Mouse (Mus musculus) T-helper 17 cell (primary cell): ENCODE measurements around the gene Dag1.

ENCODE experiments used
- in situ Hi-C, 2 experiments: fragments of 300-600 bp; cut with MboI, MseI; formaldehyde crosslinking; loops; 1 replicate in 1 of 2; 2 replicates in 1 of 2; pipeline ENCODE4 v1.15.1; 2025; ENCODE audit warnings: high pct_unique_total_duplicates in 2 of 2

The Dag1 gene

DNA sequence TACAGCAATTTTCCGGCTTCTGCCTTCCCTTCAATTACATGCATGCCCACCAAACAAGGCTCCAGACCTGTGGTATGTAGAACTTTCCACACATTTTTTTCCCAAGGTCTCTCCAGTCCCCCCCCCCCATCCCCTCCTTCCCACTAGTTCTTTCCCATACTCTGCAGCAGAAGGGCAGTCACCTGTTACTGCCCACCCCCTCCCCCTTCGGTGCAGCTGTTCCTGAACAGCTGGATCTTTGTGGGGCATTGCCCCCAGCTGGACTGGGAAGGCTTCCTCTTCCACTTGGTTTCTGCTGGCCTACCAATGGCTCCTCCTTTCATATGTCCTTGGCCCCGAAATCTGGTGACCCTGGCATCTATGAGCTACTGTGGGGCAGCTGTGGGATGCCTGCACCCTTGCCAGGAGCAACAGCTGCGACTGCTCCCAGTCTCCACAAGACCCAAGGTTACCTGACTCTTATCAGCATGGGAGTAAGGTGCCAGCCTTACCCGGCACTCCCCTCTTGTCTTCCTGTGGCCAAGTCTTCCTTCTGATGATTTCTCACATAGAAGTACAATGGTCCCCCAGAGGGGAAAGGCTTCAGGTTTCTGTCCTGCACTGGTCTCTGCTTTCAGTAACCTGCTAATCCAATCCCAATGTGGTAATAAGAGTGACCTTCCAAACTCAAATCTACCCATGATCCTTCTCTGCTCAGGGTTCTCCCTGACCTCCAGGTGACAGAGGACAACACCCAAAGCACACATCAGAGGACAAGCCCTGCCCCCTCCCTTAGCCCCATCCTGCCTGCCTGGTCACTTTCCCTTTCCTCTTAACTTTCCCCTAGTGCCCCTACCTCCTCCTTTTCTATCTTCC lies 10.9 kb upstream of the Dag1 start:
- in situ Hi-C loops, result loop anchor here in 1 of 2 experiments (5.0 kb wide), 1 partner anchor 67 kb away; no protein-coding TSS in a partner anchor

GRCm38 (mm10) chr9:108273485-108273884 lies 9.7 kb upstream of the Dag1 start:
- in situ Hi-C loops, result loop anchor here in 1 of 2 experiments (5.0 kb wide), 1 partner anchor 66 kb away; no protein-coding TSS in a partner anchor

DNA sequence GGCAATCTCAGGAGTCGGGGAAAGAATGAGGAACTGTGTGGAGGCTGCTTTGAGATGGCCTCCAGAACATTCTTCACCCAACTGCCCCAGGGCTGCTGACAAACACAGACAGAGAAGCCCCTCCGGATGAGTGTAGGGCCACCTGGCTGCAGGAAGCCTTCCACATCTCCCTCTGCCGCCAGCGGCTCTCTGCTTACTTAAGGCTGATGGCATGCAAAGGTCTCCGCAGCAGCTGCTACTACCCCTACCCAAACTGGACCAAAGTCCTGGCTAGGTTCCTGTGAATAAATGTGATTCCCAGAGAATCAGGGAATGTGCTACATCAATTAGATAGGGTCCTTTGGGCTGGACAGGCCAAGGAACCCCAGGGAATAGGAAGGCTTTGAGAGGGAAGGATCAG lies 8.9 kb upstream of the Dag1 start:
- in situ Hi-C loops, result loop anchor here in 1 of 2 experiments (5.0 kb wide), 1 partner anchor 65 kb away; no protein-coding TSS in a partner anchor

DNA sequence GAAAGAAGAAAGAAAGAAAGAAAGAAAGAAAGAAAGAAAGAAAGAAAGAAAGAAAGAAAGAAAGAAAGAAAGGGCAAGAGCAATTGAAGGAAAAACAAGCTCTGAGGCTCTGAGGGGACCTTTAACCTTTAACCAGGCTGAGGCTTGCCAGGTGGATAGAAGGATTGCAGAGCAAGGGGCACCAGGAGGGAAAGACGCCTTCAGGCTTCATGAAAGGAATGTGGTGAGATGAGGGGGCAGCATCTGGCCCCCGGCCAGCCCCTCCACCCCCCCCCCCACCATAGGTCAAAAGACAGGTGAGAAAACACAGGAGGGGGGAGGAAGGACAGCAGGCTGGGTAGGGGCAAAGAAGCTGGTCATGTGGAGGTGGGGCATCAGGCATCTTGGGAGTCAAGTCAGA lies 8.2 kb upstream of the Dag1 start:
- in situ Hi-C loops, result loop anchor here in 1 of 2 experiments (5.0 kb wide), 1 partner anchor 65 kb away; no protein-coding TSS in a partner anchor

DNA sequence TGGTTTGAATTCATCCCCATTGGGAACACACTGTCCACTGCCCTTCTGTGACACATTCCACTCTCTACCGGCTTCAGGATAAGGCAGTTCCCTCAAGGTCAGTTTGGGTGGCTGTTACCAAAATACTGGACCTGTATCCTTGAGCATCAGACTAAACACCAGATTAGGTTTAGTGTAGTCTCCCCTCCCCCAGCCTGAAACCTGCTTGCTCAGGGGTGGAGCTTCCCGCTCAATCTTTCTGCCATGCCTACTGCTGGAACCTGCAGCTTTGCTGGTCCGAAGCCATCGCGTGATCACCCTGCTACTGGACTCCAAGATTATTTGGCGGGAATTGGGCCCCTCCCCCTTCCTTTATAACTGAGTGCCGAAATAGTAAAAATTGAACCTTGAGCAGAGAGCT lies 4.9 kb upstream of the Dag1 start:
- in situ Hi-C loops, result loop anchor here in 1 of 2 experiments (5.0 kb wide), 1 partner anchor 649 kb away; no protein-coding TSS in a partner anchor

DNA sequence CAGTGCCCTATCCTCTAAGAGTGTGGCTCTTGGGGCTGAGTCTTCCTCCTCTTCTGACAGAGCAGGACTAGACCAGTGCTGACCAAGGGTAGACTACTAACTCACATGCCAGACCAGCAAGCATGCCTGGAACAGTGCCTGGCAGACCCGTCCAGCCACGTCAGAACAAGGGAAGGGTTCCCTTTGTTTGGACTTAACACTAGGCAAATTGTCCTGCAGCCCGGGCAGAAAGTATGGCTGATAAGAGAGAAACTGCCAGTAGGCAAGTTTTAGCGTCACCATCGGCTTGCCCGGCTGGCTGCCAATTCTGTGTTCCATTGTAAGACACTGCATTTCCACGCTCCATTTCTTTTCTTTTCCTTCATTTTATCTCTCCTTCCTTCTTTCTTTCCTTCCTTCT lies 3.9 kb upstream of the Dag1 start:
- in situ Hi-C loops, result loop anchor here in 1 of 2 experiments (5.0 kb wide), 1 partner anchor 650 kb away; no protein-coding TSS in a partner anchor

- in situ Hi-C loops, result loop anchor here in 1 of 2 experiments (5.0 kb wide), 1 partner anchor 651 kb away; no protein-coding TSS in a partner anchor
These were observed 2.6 kb upstream of the Dag1 start for GRCm38 (mm10) chr9:108266261-108266935.

DNA sequence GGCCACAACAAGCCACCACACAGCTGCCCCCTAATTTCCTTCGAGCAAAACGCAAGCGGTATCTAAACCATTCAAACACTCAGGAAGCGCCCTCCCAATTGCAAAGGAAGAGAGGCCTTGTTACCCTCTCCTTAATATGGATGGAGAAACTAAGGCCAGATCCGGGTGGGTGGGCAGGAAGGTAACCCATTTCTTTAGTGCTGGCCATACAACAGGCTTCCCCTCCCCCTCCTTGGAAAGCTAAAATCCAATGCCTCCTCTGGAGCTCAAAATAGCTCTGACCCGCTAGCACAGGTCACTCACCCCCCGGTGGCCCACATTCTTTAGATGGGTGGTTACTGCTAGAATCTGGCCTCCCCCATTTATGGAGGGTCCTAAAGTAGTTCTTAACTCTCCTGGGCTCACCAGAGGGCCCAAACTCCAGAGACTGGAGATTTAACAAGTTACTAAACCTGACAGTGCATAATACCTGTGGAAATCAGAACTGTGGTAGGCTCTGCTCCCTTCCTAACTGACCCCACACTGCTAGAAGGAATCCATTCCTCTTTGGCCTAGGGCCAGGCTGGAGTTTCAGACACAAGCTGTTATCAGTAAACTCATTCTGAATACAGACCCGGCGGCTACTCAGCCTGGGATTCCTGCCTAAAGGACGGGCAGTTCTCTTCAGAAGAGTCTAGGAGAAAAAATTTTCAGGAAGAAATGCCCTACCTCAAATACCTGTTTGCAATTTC lies 598 bp upstream of the Dag1 start:
- in situ Hi-C loops, result no loop called here

GRCm38 (mm10) chr9:108263131-108263681 lies 552 bp downstream of the Dag1 start:
- in situ Hi-C loops, result no loop called here

- in situ Hi-C loops, result no loop called here
These were observed 1.2 kb downstream of the Dag1 start for GRCm38 (mm10) chr9:108262494-108263049.

DNA sequence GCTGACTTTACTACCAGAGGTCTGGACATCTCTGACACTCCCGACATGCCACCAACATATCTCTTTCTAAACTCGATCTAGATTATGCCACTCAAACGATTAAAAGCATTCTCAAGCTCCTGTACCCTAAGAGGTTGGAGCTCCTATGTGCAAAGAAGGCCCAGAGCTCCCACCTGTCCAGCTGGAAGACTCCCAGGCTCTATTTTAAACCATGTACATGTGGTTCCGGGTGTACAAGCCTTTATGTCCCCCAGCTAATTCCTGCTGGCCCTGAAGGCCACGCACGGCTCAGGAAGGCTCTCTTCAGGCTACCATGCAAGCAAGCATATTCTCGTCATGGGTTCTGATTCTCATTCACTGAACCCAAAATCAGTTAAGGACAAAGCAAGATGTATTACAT lies 1.9 kb downstream of the Dag1 start:
- in situ Hi-C loops, result no loop called here

GRCm38 (mm10) chr9:108260526-108260925 lies 3.2 kb downstream of the Dag1 start:
- in situ Hi-C loops, result no loop called here

GRCm38 (mm10) chr9:108252766-108253165 lies 11.0 kb downstream of the Dag1 start:
- in situ Hi-C loops, result no loop called here

- in situ Hi-C loops, result no loop called here
These were observed 11.9 kb downstream of the Dag1 start for GRCm38 (mm10) chr9:108251877-108252276.

DNA sequence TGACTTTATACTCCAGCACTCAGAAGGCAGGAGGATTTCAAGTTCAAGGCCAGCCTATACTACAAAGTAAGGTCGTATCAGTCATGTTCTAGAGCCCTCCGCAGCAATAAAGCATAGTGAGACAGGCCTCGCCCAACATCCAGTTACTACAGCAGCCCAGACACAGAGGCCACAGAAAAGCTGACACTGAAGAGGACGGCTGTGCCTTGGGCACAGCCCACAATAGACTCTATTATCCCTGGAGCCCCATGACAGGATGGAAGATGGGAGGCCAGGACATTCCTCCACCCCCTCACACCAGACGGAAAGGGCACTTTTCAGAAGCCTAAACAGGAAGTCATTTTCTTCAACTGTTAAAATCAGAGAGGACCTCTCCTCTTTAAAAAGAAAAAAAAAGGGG lies 14.8 kb downstream of the Dag1 start:
- in situ Hi-C loops, result no loop called here

DNA sequence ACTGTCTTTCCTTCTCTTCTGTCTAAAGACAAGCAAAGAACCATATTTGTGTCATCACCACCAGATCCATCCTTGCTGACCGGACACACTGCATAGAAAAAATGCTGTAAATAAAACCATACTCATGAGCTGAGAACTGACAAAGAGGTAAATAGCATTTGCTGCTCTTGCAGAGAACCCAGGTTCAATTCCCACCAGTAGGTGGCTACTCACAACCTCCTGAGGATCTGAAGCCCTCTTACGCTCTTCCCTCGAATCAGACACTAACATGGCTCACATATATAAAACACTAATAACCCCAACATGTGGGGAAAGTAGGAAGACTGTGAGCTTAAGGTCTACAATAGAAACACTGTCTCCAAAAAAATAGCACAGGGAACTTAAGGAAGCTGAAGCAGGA lies 18.8 kb downstream of the Dag1 start:
- in situ Hi-C loops, result no loop called here

GRCm38 (mm10) chr9:108244540-108244939 lies 19.2 kb downstream of the Dag1 start:
- in situ Hi-C loops, result no loop called here

- in situ Hi-C loops, result no loop called here
These were observed 23.8 kb downstream of the Dag1 start for GRCm38 (mm10) chr9:108239951-108240350.

GRCm38 (mm10) chr9:108238831-108239230 lies 24.9 kb downstream of the Dag1 start:
- in situ Hi-C loops, result no loop called here

DNA sequence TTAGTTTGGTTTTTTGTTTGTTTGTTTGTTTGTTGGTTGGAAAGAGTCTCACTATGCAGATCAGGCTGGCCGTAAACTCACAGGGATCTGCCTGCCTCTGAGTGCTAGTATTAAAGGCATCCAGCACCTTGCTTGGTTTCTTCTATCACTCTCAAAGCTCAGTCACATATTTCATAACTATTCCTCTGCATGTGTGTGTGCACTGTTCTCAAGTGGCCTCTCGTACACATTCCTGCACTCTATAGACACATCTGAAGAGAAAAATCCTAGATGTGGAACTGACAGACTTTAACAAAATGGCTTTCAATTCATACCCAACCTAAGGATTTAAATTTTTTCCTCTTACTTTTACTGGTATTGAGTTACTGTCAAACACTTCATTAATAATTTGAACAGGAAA lies 25.4 kb downstream of the Dag1 start:
- in situ Hi-C loops, result no loop called here

GRCm38 (mm10) chr9:108234682-108235081 lies 29.1 kb downstream of the Dag1 start:
- in situ Hi-C loops, result no loop called here
